Mouse (Mus musculus): ENCODE measurements around the gene Pigq. TPM values are rescaled to one million over a fixed set of nuclear protein-coding genes. Genes with fewer than 3 reads are reported as not detected.

Pigq gene
- polyA plus RNA-seq (2016; fragmentation: Nextera tagmentation; extraction: Ambion mirVana) = 69.8 and 72.1 TPM in 2 replicates

DNA sequence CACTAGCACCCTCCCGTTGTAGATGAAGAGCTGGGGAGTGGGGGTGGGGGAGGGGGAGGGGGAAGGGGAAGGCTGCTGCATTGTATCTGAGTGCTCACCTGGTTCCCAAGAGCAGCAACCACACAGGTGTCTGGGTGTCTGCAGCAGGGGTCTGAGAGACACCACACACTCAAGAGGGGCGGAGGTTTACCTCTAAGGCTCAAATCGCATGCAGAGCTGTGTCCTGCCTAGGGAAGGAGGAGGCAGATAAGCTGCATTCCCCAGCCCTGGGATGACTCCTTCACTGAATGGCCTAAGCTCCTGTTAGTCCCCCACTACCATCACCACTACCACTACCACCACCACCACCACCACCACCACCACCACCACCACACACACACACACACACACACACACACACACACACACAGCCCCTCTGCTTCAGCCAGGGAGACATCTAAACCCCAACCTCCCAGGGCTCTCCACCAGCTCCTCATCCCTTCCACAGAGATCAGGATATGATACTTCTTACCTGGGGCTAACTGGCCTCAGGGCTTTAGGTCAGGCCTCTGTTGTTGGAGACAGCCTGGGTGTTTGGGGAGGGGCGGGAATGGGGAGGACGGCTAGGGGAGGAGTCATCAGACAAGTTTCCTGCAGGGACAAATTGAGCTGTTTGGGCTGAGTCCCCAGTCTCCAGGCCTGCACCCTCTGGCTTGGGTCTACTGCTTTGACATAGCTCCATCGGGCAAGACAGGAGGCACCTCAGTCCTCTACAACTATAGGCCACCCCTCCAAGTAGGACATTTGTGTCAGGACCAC lies at the start of gene Pigq, which contains the start of gene Nhlrc4:
Pigq (minus strand) TSS at position 571 of the 798 bp plus-strand sequence.
Nhlrc4 (minus strand) TSS at position 596 of the 798 bp plus-strand sequence.
- Histone ChIP-seq H3K4me2 (peak within 1 kb of the TSS; percentile 33; the same call in 1 of the 2 replicates), H3K9me3 (replicated peaks) (no peaks in the 10 kb centered on the region), H3K27ac (ENCODE audit: poor library complexity, severe bottlenecking) (peak within 1 kb of the TSS; percentile 47; the same call in 1 of the 2 replicates), H3K27me3 (replicated peaks) (peaks cover 5% of the 10 kb centered on the region), H3K4me3 (no peak within 1 kb of the TSS), H3K9ac (peak within 1 kb of the TSS; percentile 6; the same call in 1 of the 2 replicates), H3K36me3 (no peaks in the 10 kb centered on the region), H3K4me1 (replicated peaks) (peaks cover 15% of the 10 kb centered on the region)
- 0 out of 2 replicates have a peak, but pooled peaks have one; percentile 27 for ATAC-seq (ENCODE audit: insufficient number of reproducible peaks, low FRiP score)
- 38% methylated on average over 6 of the region's 6 CpGs for WGBS

DNA sequence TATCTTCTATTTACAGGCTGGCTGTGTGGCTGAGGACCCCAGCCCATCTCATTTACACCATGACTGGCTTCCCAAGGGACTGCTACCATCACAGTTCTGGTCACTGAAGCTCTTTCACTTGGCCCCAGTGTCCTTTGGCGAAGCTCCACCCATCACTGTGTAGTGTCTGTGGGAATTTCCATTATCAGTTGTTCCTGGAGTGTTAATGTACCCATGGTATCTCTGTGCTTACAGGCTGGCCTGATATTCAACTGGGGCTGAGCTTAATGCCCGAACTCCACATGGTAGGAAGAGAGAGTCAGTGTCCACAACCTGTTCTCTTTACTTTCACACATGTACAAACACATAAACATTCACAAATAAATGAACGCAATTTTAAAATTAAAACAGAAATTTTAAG lies 48.8 kb upstream of the Pigq start:
- Histone ChIP-seq H3K9ac (no peak overlapping the region), H3K9me3 (replicated peaks) (no peaks in the 10 kb centered on the region), H3K4me2 (no peak overlapping the region), H3K27me3 (replicated peaks) (no peaks in the 10 kb centered on the region), H3K4me1 (replicated peaks) (no peaks in the 10 kb centered on the region), H3K4me3 (no peak overlapping the region), H3K27ac (ENCODE audit: poor library complexity, severe bottlenecking) (no peak overlapping the region), H3K36me3 (peaks cover 87% of the 10 kb centered on the region)
- ATAC-seq (ENCODE audit: insufficient number of reproducible peaks, low FRiP score) = no peak
- 61% methylated on average over 3 of the region's 3 CpGs for WGBS

DNA sequence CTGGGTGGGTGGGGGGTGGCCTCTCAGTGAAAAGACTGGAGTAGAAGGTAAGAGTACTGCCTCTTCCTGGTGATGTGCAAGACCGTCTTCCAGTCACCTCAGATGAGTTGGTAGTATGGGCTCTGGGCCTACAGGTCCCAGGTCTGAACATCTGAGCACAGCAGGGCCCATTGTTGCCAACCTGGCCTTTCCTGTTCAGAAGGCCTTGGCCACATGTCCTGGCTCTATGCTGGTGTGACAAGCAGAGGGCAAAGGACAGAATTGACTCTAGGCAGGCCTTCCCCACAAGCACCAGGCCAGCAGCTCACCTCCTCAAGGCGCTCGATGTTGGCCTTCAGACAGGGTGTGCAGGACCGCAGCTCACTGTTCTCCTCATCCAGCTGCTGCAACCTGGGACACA lies 47.5 kb upstream of the Pigq start:
- Histone ChIP-seq H3K4me2 (no peak overlapping the region), H3K27ac (ENCODE audit: poor library complexity, severe bottlenecking) (no peak overlapping the region), H3K9ac (no peak overlapping the region), H3K4me1 (replicated peaks) (no peaks in the 10 kb centered on the region), H3K36me3 (peaks cover 76% of the 10 kb centered on the region), H3K4me3 (no peak overlapping the region), H3K27me3 (replicated peaks) (no peaks in the 10 kb centered on the region), H3K9me3 (replicated peaks) (no peaks in the 10 kb centered on the region)
- no peak for ATAC-seq (ENCODE audit: insufficient number of reproducible peaks, low FRiP score)
- WGBS = 95% methylated on average over 4 of the region's 4 CpGs

DNA sequence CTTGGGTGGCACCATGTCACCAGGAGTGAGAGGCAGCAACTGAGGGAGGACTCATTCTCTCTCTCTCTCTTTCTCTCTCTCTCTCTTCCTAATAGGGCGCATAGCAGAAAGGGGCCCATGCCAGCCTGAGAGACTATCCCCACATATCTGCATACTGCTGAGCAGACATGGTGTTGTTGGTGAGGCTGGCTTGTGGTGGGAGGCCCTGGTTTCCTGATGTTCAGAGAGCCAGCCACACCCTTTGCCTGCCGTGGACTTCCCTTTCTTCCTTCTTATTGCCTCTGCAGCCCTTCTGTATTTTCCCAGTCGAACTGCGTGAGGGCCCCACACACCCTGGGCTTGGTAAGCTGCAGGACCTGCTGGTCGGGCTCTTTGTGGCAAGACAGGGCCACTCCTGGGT lies 45.6 kb upstream of the Pigq start:
- 0 out of 2 replicates have a peak overlapping the region, but pooled peaks have one; percentile 10 for H3K9ac ChIP-seq
- no peaks in the 10 kb centered on the region for H3K9me3 ChIP-seq (replicated peaks)
- H3K36me3 ChIP-seq = peaks cover 63% of the 10 kb centered on the region
- H3K4me2 ChIP-seq = no peak overlapping the region
- H3K4me3 ChIP-seq = no peak overlapping the region
- H3K4me1 ChIP-seq (replicated peaks) = 0 out of 2 replicates have a peak, but pooled peaks cover 6% of the 10 kb centered on the region
- no peak for ATAC-seq (ENCODE audit: insufficient number of reproducible peaks, low FRiP score)
- WGBS = 85% methylated on average over 5 of the region's 5 CpGs
- no peak overlapping the region for H3K27ac ChIP-seq (ENCODE audit: poor library complexity, severe bottlenecking)
- no peaks in the 10 kb centered on the region for H3K27me3 ChIP-seq (replicated peaks)

- WGBS = under 1% methylated on average over 91 of the region's 91 CpGs
- Histone ChIP-seq H3K27me3 (replicated peaks) (no peaks in the 10 kb centered on the region), H3K4me3 (peak within 1 kb of the TSS; percentile 82), H3K36me3 (peaks cover 20% of the 10 kb centered on the region), H3K9me3 (replicated peaks) (no peaks in the 10 kb centered on the region), H3K4me1 (replicated peaks) (peaks cover 28% of the 10 kb centered on the region), H3K4me2 (peak within 1 kb of the TSS; percentile 86), H3K9ac (peak within 1 kb of the TSS; percentile 85), H3K27ac (ENCODE audit: poor library complexity, severe bottlenecking) (peak within 1 kb of the TSS; percentile 83)
- peak; percentile 98 for ATAC-seq (ENCODE audit: insufficient number of reproducible peaks, low FRiP score)
Observed at GRCm38 (mm10) chr17:25985306-25986294, 40.9 kb upstream of the Pigq start, which contains the start of gene Capn15. TSS of gene Capn15 (minus strand) at chr17:25985796.

DNA sequence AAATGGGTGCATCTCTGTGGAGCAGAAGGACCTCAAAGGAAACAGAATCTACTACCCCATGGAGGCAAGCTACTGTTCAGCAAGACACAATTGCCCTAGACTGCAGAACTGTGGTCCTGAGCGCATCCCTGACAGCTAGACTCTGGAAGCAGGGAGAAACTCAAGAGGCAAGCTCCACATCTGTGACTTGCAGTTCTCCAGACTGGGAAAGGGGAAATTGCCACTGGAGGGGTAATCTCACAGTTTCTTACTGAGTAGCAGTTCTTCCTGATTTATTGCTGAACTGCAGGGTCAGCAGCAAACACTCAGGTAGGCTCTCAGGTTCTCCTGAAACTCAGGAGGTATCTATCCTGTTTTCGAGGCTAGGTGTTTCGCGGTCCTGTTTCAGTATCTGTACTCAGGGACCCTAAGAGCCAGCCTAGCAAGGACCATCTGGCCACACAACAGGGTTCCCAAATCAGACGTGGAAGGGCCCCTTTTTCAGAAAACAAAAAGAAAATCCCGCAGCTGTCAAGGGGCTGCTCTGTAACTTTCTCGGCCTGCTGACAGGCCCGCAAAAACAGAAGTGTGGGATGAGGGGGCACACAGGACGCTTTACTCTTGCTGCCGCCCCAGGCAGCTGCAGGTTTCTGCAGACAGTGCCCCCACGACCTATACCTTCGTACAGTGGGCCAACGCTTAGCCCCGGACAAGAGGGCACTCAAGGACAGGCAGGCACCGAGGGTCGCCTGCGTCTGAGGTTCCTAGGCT lies 40.0 kb upstream of the Pigq start:
- Histone ChIP-seq H3K4me2 (peak overlapping the region; percentile 86), H3K27ac (ENCODE audit: poor library complexity, severe bottlenecking) (peak overlapping the region; percentile 83), H3K9me3 (replicated peaks) (no peaks in the 10 kb centered on the region), H3K4me3 (peak overlapping the region; percentile 82), H3K9ac (peak overlapping the region; percentile 85), H3K36me3 (peaks cover 11% of the 10 kb centered on the region), H3K4me1 (replicated peaks) (peaks cover 37% of the 10 kb centered on the region), H3K27me3 (replicated peaks) (no peaks in the 10 kb centered on the region)
- ATAC-seq (ENCODE audit: insufficient number of reproducible peaks, low FRiP score) = no peak; the same call in 1 of the 2 replicates
- WGBS = 12% methylated on average over 17 of the region's 17 CpGs

DNA sequence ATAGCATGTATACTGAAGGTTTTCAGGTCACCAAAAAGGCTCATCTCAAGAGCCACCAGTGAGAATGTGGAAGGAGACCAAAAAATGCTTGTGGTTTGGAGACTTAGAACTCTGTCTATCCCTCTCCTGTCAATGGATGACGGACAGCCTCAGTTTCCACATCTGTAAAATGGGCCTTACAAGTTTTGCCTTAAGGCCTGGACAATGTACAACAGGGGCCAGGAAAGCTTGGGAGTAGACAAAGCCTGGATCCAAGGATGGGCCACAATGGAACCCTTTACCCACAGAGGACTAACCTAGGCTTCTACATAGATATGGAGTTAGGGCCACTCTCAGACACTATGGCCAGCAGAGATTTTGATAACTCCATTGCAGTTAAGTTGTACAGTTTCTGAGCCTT lies 39.3 kb upstream of the Pigq start:
- 97% methylated on average over 1 of the region's 1 CpGs for WGBS
- H3K4me1 ChIP-seq (replicated peaks) = peaks cover 39% of the 10 kb centered on the region
- H3K9ac ChIP-seq = peak overlapping the region; percentile 85; the same call in 1 of the 2 replicates
- H3K36me3 ChIP-seq = peaks cover 6% of the 10 kb centered on the region; the same call in 1 of the 2 replicates
- peak overlapping the region; percentile 82 for H3K4me3 ChIP-seq
- peak overlapping the region; percentile 86 for H3K4me2 ChIP-seq
- ATAC-seq (ENCODE audit: insufficient number of reproducible peaks, low FRiP score) = no peak
- H3K27ac ChIP-seq (ENCODE audit: poor library complexity, severe bottlenecking) = no peak overlapping the region
- H3K27me3 ChIP-seq (replicated peaks) = no peaks in the 10 kb centered on the region
- no peaks in the 10 kb centered on the region for H3K9me3 ChIP-seq (replicated peaks)

- Histone ChIP-seq H3K4me1 (replicated peaks) (peaks cover 39% of the 10 kb centered on the region), H3K9ac (0 out of 2 replicates have a peak overlapping the region, but pooled peaks have one; percentile 9), H3K9me3 (replicated peaks) (no peaks in the 10 kb centered on the region), H3K36me3 (no peaks in the 10 kb centered on the region), H3K27me3 (replicated peaks) (no peaks in the 10 kb centered on the region), H3K27ac (ENCODE audit: poor library complexity, severe bottlenecking) (no peak overlapping the region), H3K4me3 (no peak overlapping the region), H3K4me2 (no peak overlapping the region)
- 88% methylated on average over 3 of the region's 3 CpGs for WGBS
- ATAC-seq (ENCODE audit: insufficient number of reproducible peaks, low FRiP score) = no peak
Observed at GRCm38 (mm10) chr17:25982913-25983312, 38.2 kb upstream of the Pigq start.

GRCm38 (mm10) chr17:25980854-25981253 lies 36.1 kb upstream of the Pigq start:
- H3K27ac ChIP-seq (ENCODE audit: poor library complexity, severe bottlenecking) = no peak overlapping the region
- 86% methylated on average over 5 of the region's 5 CpGs for WGBS
- H3K9ac ChIP-seq = 0 out of 2 replicates have a peak overlapping the region, but pooled peaks have one; percentile 1
- H3K4me2 ChIP-seq = no peak overlapping the region
- H3K4me1 ChIP-seq (replicated peaks) = peaks cover 33% of the 10 kb centered on the region
- ATAC-seq (ENCODE audit: insufficient number of reproducible peaks, low FRiP score) = no peak
- no peaks in the 10 kb centered on the region for H3K9me3 ChIP-seq (replicated peaks)
- H3K36me3 ChIP-seq = no peaks in the 10 kb centered on the region
- no peak overlapping the region for H3K4me3 ChIP-seq
- H3K27me3 ChIP-seq (replicated peaks) = no peaks in the 10 kb centered on the region
